Mouse (Mus musculus) olfactory bulb, adult 2 months (tissue): Measurements from ENCODE around the gene Esp3.
"Not testable (repeated sequence)": the region's sequence is repeated elsewhere in the genome, so short reads cannot be mapped to it uniquely, and the experiment has no call there.

Experiments
- CTCF ChIP-seq: fragments of 200-500 bp; IDR thresholded peaks from 2 replicates; pipeline ENCODE4 v1.5.1; 2012; ENCODE audit warnings: low read depth, mild to moderate bottlenecking, low read length, moderate library complexity; ENCODE audit not compliant: insufficient read depth
- POLR2A ChIP-seq: fragments of 200-500 bp; IDR thresholded peaks from 2 replicates; pipeline ENCODE4 v1.6.1; 2012; ENCODE audit warnings: mild to moderate bottlenecking, low read depth, low read length, moderate library complexity; ENCODE audit not compliant: insufficient read depth

- not testable (repeated sequence) for TF ChIP-seq CTCF, POLR2A
Measured at GRCm38 (mm10) chr17:40662118-40662679, 30.3 kb downstream of the Esp3 start.
